Mouse (Mus musculus) kidney, embryonic 14.5 days (tissue): ENCODE measurements around the gene G6pc3. TPM values are rescaled to one million over a fixed set of nuclear protein-coding genes. Genes with fewer than 3 reads are reported as not detected.
"Not testable (repeated sequence)": the region's sequence is repeated elsewhere in the genome, so short reads cannot be mapped to it uniquely, and the experiment has no call there.

Experiments used
- ATAC-seq: fragments of 200-750 bp; cut with Nextera tagmentation; 2 replicates; pipeline ENCODE4 v1.8.0; 2017; ENCODE audit warnings: moderate number of reproducible peaks, mild to moderate bottlenecking, moderate TSS enrichment, moderate library complexity; ENCODE audit not compliant: low FRiP score, low TSS enrichment
- H3K27ac ChIP-seq: fragments of 300-500 bp; sonication (generic); 2 replicates; pipeline ENCODE4 v1.5.1; 2014; ENCODE audit warnings: low read depth, mild to moderate bottlenecking, low read length, moderate library complexity, mixed read lengths
- H3K27me3 ChIP-seq: fragments of 300-500 bp; sonication (generic); 2 replicates; pipeline ENCODE4 v1.6.1; 2014; ENCODE audit warnings: mild to moderate bottlenecking, low read length; ENCODE audit not compliant: control insufficient read depth, insufficient read depth
- H3K36me3 ChIP-seq: fragments of 300-500 bp; sonication (generic); 2 replicates; pipeline ENCODE4 v1.6.1; 2014; ENCODE audit warnings: low read length, mixed read lengths; ENCODE audit not compliant: control insufficient read depth, insufficient read depth
- H3K4me1 ChIP-seq: fragments of 300-500 bp; sonication (generic); 2 replicates; pipeline ENCODE4 v1.6.1; 2014; ENCODE audit warnings: low read length, mixed read lengths; ENCODE audit not compliant: control insufficient read depth, insufficient read depth
- H3K4me2 ChIP-seq: fragments of 300-500 bp; sonication (generic); replicated peaks from 2 replicates; pipeline ENCODE4 v1.6.1; 2014; ENCODE audit warnings: low read depth, mild to moderate bottlenecking, low read length
- H3K4me3 ChIP-seq: fragments of 300-500 bp; sonication (generic); 2 replicates; pipeline ENCODE4 v1.5.1; 2014; ENCODE audit warnings: mild to moderate bottlenecking, low read length
- H3K9ac ChIP-seq: fragments of 300-500 bp; sonication (generic); 2 replicates; pipeline ENCODE4 v1.6.1; 2014; ENCODE audit warnings: low read depth, mild to moderate bottlenecking, low read length, moderate library complexity
- H3K9me3 ChIP-seq: fragments of 300-500 bp; sonication (generic); 2 replicates; pipeline ENCODE4 v1.6.1; 2016; ENCODE audit warnings: low read length; ENCODE audit not compliant: control insufficient read depth
- WGBS: fragments of 180-500 bp; shearing (Covaris S2); extraction: QIAGEN DNeasy Blood & Tissue Kit; methylation state at CpG from one replicate; pipeline ENCODE4 v1.1.7; 2014; 5-methylcytosine and 5-hydroxymethylcytosine counted together
- polyA plus RNA-seq: library from polyadenylated mRNA; unstranded; fragments of >200 nt; fragmentation: Nextera tagmentation; extraction: Ambion mirVana; gene quantifications from 2 replicates; pipeline ENCODE4 v1.2.1, GENCODE M21; 2014

G6pc3 gene
- polyA plus RNA-seq, 1 experiment from 2014 or later: 42.5 TPM

GRCm38 (mm10) chr11:102156039-102156785 is 33.2 kb upstream of the G6pc3 start, which contains the start of gene Tmem101:
Gene Tmem101 (minus strand): TSS chr11:102156404.
- no peaks in the 10 kb centered on the region for H3K27me3 ChIP-seq
- under 1% methylated on average over 37 of the region's 37 CpGs for WGBS
- peak within 1 kb of the TSS; percentile 90 for H3K4me2 ChIP-seq
- no peaks in the 10 kb centered on the region for H3K9me3 ChIP-seq
- peak within 1 kb of the TSS; percentile 77 for H3K9ac ChIP-seq
- 0 out of 2 replicates have a peak within 1 kb of the TSS, but pooled peaks have one; percentile 44 for H3K27ac ChIP-seq
- peaks cover 29% of the 10 kb centered on the region for H3K36me3 ChIP-seq
- H3K4me3 ChIP-seq: peak within 1 kb of the TSS; percentile 74
- ATAC-seq: peak; percentile 83
- H3K4me1 ChIP-seq: 0 out of 2 replicates have a peak, but pooled peaks cover 6% of the 10 kb centered on the region

- H3K4me3 ChIP-seq: no peak overlapping the region; the same call in 1 of the 2 replicates
- ATAC-seq: no peak
- 14% methylated on average over 1 of the region's 1 CpGs for WGBS
- H3K9ac ChIP-seq: no peak overlapping the region
- no peaks in the 10 kb centered on the region for H3K27me3 ChIP-seq
- H3K36me3 ChIP-seq: peaks cover 35% of the 10 kb centered on the region
- H3K4me1 ChIP-seq: 0 out of 2 replicates have a peak, but pooled peaks cover 6% of the 10 kb centered on the region
- no peaks in the 10 kb centered on the region for H3K9me3 ChIP-seq
- H3K27ac ChIP-seq: no peak overlapping the region
- H3K4me2 ChIP-seq: no peak overlapping the region; the same call in 1 of the 2 replicates
These were observed 32.7 kb upstream of the G6pc3 start for GRCm38 (mm10) chr11:102156786-102157089.

- not testable (repeated sequence) for H3K4me1 ChIP-seq, H3K4me2 ChIP-seq, H3K4me3 ChIP-seq, H3K9me3 ChIP-seq, H3K9ac ChIP-seq, ATAC-seq, H3K27me3 ChIP-seq, H3K27ac ChIP-seq
- WGBS: 75% methylated on average over 2 of the region's 2 CpGs
- peaks cover 34% of the 10 kb centered on the region for H3K36me3 ChIP-seq
These were observed 31.4 kb upstream of the G6pc3 start for GRCm38 (mm10) chr11:102158024-102158423.

GRCm38 (mm10) chr11:102159781-102160180 is 29.6 kb upstream of the G6pc3 start:
- Histone ChIP-seq H3K27me3 (no peaks in the 10 kb centered on the region), H3K4me1 (0 out of 2 replicates have a peak, but pooled peaks cover 6% of the 10 kb centered on the region), H3K9me3 (no peaks in the 10 kb centered on the region), H3K4me3 (no peak overlapping the region), H3K9ac (no peak overlapping the region), H3K36me3 (peaks cover 35% of the 10 kb centered on the region), H3K4me2 (no peak overlapping the region), H3K27ac (no peak overlapping the region)
- 88% methylated on average over 5 of the region's 5 CpGs for WGBS
- ATAC-seq: no peak

- ATAC-seq: peak; percentile 71; the same call in 1 of the 2 replicates
- H3K9me3 ChIP-seq: no peaks in the 10 kb centered on the region
- no peak overlapping the region for H3K9ac ChIP-seq
- no peak overlapping the region for H3K4me2 ChIP-seq
- peaks cover 76% of the 10 kb centered on the region for H3K36me3 ChIP-seq
- H3K4me3 ChIP-seq: no peak overlapping the region
- no peak overlapping the region for H3K27ac ChIP-seq
- no peaks in the 10 kb centered on the region for H3K27me3 ChIP-seq
- no peaks in the 10 kb centered on the region for H3K4me1 ChIP-seq
- WGBS: 19% methylated on average over 6 of the region's 6 CpGs
These were observed 23.3 kb upstream of the G6pc3 start for GRCm38 (mm10) chr11:102165971-102166722.

GRCm38 (mm10) chr11:102167539-102167938 is 21.9 kb upstream of the G6pc3 start:
- Histone ChIP-seq H3K4me1 (no peaks in the 10 kb centered on the region), H3K9ac (no peak overlapping the region), H3K27ac (no peak overlapping the region), H3K4me2 (no peak overlapping the region), H3K4me3 (no peak overlapping the region), H3K9me3 (no peaks in the 10 kb centered on the region), H3K36me3 (peaks cover 69% of the 10 kb centered on the region), H3K27me3 (no peaks in the 10 kb centered on the region)
- ATAC-seq: no peak
- 75% methylated on average over 5 of the region's 5 CpGs for WGBS

- H3K27me3 ChIP-seq: no peaks in the 10 kb centered on the region
- ATAC-seq: no peak
- 89% methylated on average over 5 of the region's 5 CpGs for WGBS
- no peak overlapping the region for H3K4me2 ChIP-seq
- H3K9me3 ChIP-seq: no peaks in the 10 kb centered on the region
- no peak overlapping the region for H3K9ac ChIP-seq
- H3K4me3 ChIP-seq: no peak overlapping the region
- H3K36me3 ChIP-seq: peaks cover 62% of the 10 kb centered on the region
- H3K4me1 ChIP-seq: no peaks in the 10 kb centered on the region
- H3K27ac ChIP-seq: no peak overlapping the region
These were observed 20.7 kb upstream of the G6pc3 start for GRCm38 (mm10) chr11:102168689-102169088.

GRCm38 (mm10) chr11:102179836-102180235 is 9.6 kb upstream of the G6pc3 start:
- peak overlapping the region; percentile 42; the same call in 1 of the 2 replicates for H3K27ac ChIP-seq
- H3K4me3 ChIP-seq: no peak overlapping the region
- H3K9ac ChIP-seq: no peak overlapping the region
- H3K27me3 ChIP-seq: no peaks in the 10 kb centered on the region
- H3K4me2 ChIP-seq: no peak overlapping the region
- ATAC-seq: no peak
- peaks cover 63% of the 10 kb centered on the region for H3K36me3 ChIP-seq
- H3K4me1 ChIP-seq: peaks cover 22% of the 10 kb centered on the region; the same call in 1 of the 2 replicates
- H3K9me3 ChIP-seq: no peaks in the 10 kb centered on the region

GRCm38 (mm10) chr11:102184253-102184645 is 5.2 kb upstream of the G6pc3 start:
- Histone ChIP-seq H3K27me3 (no peaks in the 10 kb centered on the region), H3K27ac (peak overlapping the region; percentile 81), H3K4me3 (peak overlapping the region; percentile 76), H3K4me2 (peak overlapping the region; percentile 53), H3K9me3 (no peaks in the 10 kb centered on the region), H3K9ac (peak overlapping the region; percentile 87), H3K36me3 (peaks cover 34% of the 10 kb centered on the region), H3K4me1 (peaks cover 20% of the 10 kb centered on the region)
- WGBS: 5% methylated on average over 7 of the region's 7 CpGs
- no peak for ATAC-seq
